2 mouse cellular contexts compared by ENCODE assay signal in genomic region chr7:141476226-141476980, GRCm38 (mm10).
A peak's percentile ranks its signal among the peaks of the same experiment; 100 is the strongest.
TF ChIP-seq lines count a peak whose summit lies in the region.

No protein-coding gene starts in this region.

TF ChIP-seq in CH12.LX, 34 proteins besides CTCF, POLR2A, EP300 and RAD21:
- TF ChIP-seq MYC (IDR thresholded peaks at IDR 0.05; ENCODE audit: low read depth, low read length), result peak; percentile 96
- no peak for TF ChIP-seq HCFC1 (IDR thresholded peaks at IDR 0.05; ENCODE audit: low read depth, low read length)
- TF ChIP-seq MXI1 (IDR thresholded peaks at IDR 0.05; ENCODE audit: low read depth, low read length), result peak; percentile 80; the same call in 1 of the 2 replicates
- 0 out of 2 replicates have a peak, but pooled peaks have one; percentile 40 for TF ChIP-seq ELF1 (IDR thresholded peaks at IDR 0.05; ENCODE audit: low read depth, low read length)
- TF ChIP-seq BHLHE40 (IDR thresholded peaks at IDR 0.05; ENCODE audit: low read depth, low read length), result peak; percentile 88
- TF ChIP-seq SIN3A (IDR thresholded peaks at IDR 0.05; ENCODE audit: low read length), result no peak; the same call in none of the 2 replicates
- peak; percentile 88; the same call in 1 of the 2 replicates for TF ChIP-seq MAX (IDR thresholded peaks at IDR 0.05; ENCODE audit: low read length)
- TF ChIP-seq CHD2 (IDR thresholded peaks at IDR 0.05; ENCODE audit: low read length), result peak; percentile 80; the same call in 1 of the 2 replicates
- TF ChIP-seq ZC3H11A (IDR thresholded peaks at IDR 0.05; ENCODE audit: low read depth, low read length), result no peak

TF ChIP-seq in MEL, 35 proteins besides CTCF, POLR2A, EP300 and RAD21:
- TF ChIP-seq MAFK (IDR thresholded peaks at IDR 0.05; ENCODE audit: borderline replicate concordance, low read depth, low read length), result no peak
- TF ChIP-seq UBTF (IDR thresholded peaks at IDR 0.05; ENCODE audit: borderline replicate concordance, insufficient read depth, low read depth, low read length), result no peak
- TF ChIP-seq NELFE (IDR thresholded peaks at IDR 0.05; ENCODE audit: low read depth, low read length), result peak; percentile 54; the same call in 1 of the 2 replicates
- no peak for TF ChIP-seq KAT2A (conservative IDR thresholded peaks at IDR 0.05; ENCODE audit: low read depth, low read length)
- no peak for TF ChIP-seq POLR2AphosphoS2 (IDR thresholded peaks at IDR 0.05; ENCODE audit: low read length)
- peak; percentile 57; the same call in 1 of the 2 replicates for TF ChIP-seq CHD2 (IDR thresholded peaks at IDR 0.05; ENCODE audit: low read length)
- TF ChIP-seq E2F4 (IDR thresholded peaks at IDR 0.05; ENCODE audit: borderline replicate concordance, low read depth, low read length), result no peak
- peak; percentile 63 for TF ChIP-seq SIN3A (IDR thresholded peaks at IDR 0.05; ENCODE audit: low read length)
- no peak for TF ChIP-seq MEF2A (IDR thresholded peaks at IDR 0.05; ENCODE audit: extremely low read depth, insufficient replicate concordance, low read depth, low read length, poor library complexity, severe bottlenecking)
- no peak for TF ChIP-seq ZKSCAN1 (IDR thresholded peaks at IDR 0.05; ENCODE audit: low read depth, low read length)
- no peak for TF ChIP-seq CHD1 (IDR thresholded peaks at IDR 0.05; ENCODE audit: low read depth, low read length)
- no peak for TF ChIP-seq JUND (IDR thresholded peaks at IDR 0.05; ENCODE audit: low read depth, low read length)
- no peak for TF ChIP-seq ETS1 (IDR thresholded peaks at IDR 0.05; ENCODE audit: low read depth, low read length)
- TF ChIP-seq MYC (IDR thresholded peaks at IDR 0.05; ENCODE audit: low read depth, low read length), result peak; percentile 98
- TF ChIP-seq TBP (IDR thresholded peaks at IDR 0.05; ENCODE audit: low read depth, low read length), result no peak
- TF ChIP-seq GABPA (IDR thresholded peaks at IDR 0.05; ENCODE audit: low read depth, low read length), result no peak
- TF ChIP-seq MAZ (IDR thresholded peaks at IDR 0.05; ENCODE audit: low read depth, low read length), result no peak; the same call in 1 of the 2 replicates
- peak; percentile 6; the same call in 1 of the 2 replicates for TF ChIP-seq TCF12 (IDR thresholded peaks at IDR 0.05; ENCODE audit: low read depth, low read length)
- TF ChIP-seq POLR2AphosphoS5 (IDR thresholded peaks at IDR 0.05; ENCODE audit: borderline replicate concordance, low read depth, low read length), result no peak
- TF ChIP-seq MAX (IDR thresholded peaks at IDR 0.05; ENCODE audit: low read length), result peak; percentile 95
- TF ChIP-seq MYB (IDR thresholded peaks at IDR 0.05; ENCODE audit: low read depth, low read length), result no peak
- TF ChIP-seq ZMIZ1 (IDR thresholded peaks at IDR 0.05; ENCODE audit: low read depth, low read length), result no peak
- TF ChIP-seq RCOR1 (IDR thresholded peaks at IDR 0.05; ENCODE audit: low read depth, low read length), result no peak
- no peak for TF ChIP-seq HCFC1 (IDR thresholded peaks at IDR 0.05; ENCODE audit: low read depth, low read length)
- no peak for TF ChIP-seq ZC3H11A (IDR thresholded peaks at IDR 0.05; ENCODE audit: low read depth, low read length)
- peak; percentile 54; the same call in 1 of the 2 replicates for TF ChIP-seq USF1 (IDR thresholded peaks at IDR 0.05; ENCODE audit: low read depth, low read length)
- peak; percentile 96 for TF ChIP-seq MXI1 (IDR thresholded peaks at IDR 0.05; ENCODE audit: low read depth, low read length)
- no peak for TF ChIP-seq TAL1 (IDR thresholded peaks at IDR 0.05; ENCODE audit: low read length)
- no peak for TF ChIP-seq ELF1 (IDR thresholded peaks at IDR 0.05; ENCODE audit: low read depth, low read length)
- no peak for TF ChIP-seq ZNF384 (IDR thresholded peaks at IDR 0.05; ENCODE audit: low read depth, low read length)
- no peak for TF ChIP-seq GATA1 (IDR thresholded peaks at IDR 0.05; ENCODE audit: low read depth, low read length)
- TF ChIP-seq BHLHE40 (IDR thresholded peaks at IDR 0.05; ENCODE audit: borderline replicate concordance, low read depth, low read length), result no peak
- peak; percentile 55; the same call in 1 of the 2 replicates for TF ChIP-seq NRF1 (IDR thresholded peaks at IDR 0.05; ENCODE audit: insufficient read depth, low read depth, low read length, poor library complexity, severe bottlenecking)
- TF ChIP-seq SMC3 (IDR thresholded peaks at IDR 0.05; ENCODE audit: low read depth, low read length), result no peak
- no peak for TF ChIP-seq USF2 (IDR thresholded peaks at IDR 0.05; ENCODE audit: borderline replicate concordance in 1 of 2, insufficient read depth in 1 of 2, low read depth in 1 of 2, low read length in 2 of 2)
TF ChIP-seq in MEL: peak in this region for 9.
